In the genomic region with DNA sequence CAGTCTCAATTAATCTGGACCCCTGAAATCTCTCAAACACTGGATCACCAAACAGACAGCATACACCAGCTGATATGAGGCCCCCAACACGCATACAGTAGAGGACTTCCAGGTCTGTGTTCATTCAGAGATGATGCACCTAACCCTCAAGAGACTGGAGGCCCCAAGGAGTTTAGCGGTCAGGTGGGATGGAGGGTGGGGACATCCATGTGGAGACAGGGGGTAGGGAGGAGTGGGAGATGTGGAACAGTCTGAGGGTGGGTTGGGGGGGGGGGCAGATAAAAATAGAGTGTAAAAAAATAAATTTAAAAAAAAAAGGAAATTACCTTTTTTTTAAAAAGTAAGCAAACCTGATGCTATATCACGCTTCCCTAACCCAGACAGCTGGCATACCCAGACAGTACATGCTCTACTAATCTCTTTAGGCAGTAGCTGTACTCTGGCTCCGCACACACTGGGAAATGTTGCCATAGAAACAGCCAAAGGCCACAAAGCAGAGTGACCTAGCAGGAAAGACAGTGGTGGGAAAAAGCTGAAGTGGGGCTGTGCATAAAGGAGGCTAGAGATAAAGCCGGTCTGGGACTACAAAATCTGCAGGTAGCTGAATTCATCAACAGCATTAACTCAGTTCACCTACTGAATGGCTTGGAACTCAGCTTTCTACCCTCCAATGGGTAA, we compare ENCODE assay signal across 9 mouse cellular contexts. TPM values are rescaled to one million over a fixed set of nuclear protein-coding genes. Genes with fewer than 3 reads are reported as not detected.
DNase-seq lines count a peak whose midpoint lies in the region; ATAC-seq and TF ChIP-seq lines count a peak whose summit lies in the region.
"Had no signal": no experiment of that assay in that cellular context is flagged by ENCODE, and none has a peak within 500 bp of the region (broad histone marks: within the 10 kb centered on the region; RNA-seq: fewer than 3 reads in every experiment).

No protein-coding gene starts in this region.

- no peak overlapping the region for H3K9ac ChIP-seq in midbrain, embryonic 15.5 days
- H3K9ac ChIP-seq: lung, embryonic 15.5 days had no signal

- intact Hi-C loops in gastrocnemius, adult 2 months (cut with DNase I) = no loop called here

- H3K27me3 ChIP-seq in forebrain, embryonic 10.5 days (ENCODE audit: poor library complexity, severe bottlenecking) = peaks cover 22% of the 10 kb centered on the region
- no peaks in the 10 kb centered on the region for H3K27me3 ChIP-seq in kidney, adult 2 months (replicated peaks; ENCODE audit: control insufficient read depth, insufficient read depth, low read length)
- no peaks in the 10 kb centered on the region for H3K27me3 ChIP-seq in midbrain, embryonic 15.5 days (replicated peaks)

- no peak for TF ChIP-seq CTCF in gastrocnemius, adult 2 months (IDR thresholded peaks at IDR 0.05)
- no peak for TF ChIP-seq CTCF in kidney, adult 2 months (conservative IDR thresholded peaks at IDR 0.05; ENCODE audit: insufficient read depth, insufficient read length, low read depth, low read length)

- H3K9me3 ChIP-seq in forebrain, embryonic 10.5 days = no peaks in the 10 kb centered on the region
- H3K9me3 ChIP-seq in midbrain, embryonic 15.5 days = no peaks in the 10 kb centered on the region
- H3K9me3 ChIP-seq: lung, embryonic 15.5 days had no signal

- H3K36me3 ChIP-seq in forebrain, embryonic 10.5 days (replicated peaks) = no peaks in the 10 kb centered on the region
- H3K36me3 ChIP-seq in kidney, adult 2 months (ENCODE audit: control insufficient read depth, insufficient read depth, low read length) = no peaks in the 10 kb centered on the region
- no peaks in the 10 kb centered on the region for H3K36me3 ChIP-seq in midbrain, embryonic 15.5 days (replicated peaks)
- H3K36me3 ChIP-seq: lung, embryonic 15.5 days had no signal

- ATAC-seq in midbrain, embryonic 15.5 days (replicated peaks) = peak; percentile 97

- no peak overlapping the region for H3K4me3 ChIP-seq in gastrocnemius, adult 2 months
- H3K4me3 ChIP-seq in forebrain, embryonic 10.5 days = no peak overlapping the region
- no peak overlapping the region for H3K4me3 ChIP-seq in kidney, adult 2 months (ENCODE audit: insufficient read depth, low read depth, low read length)
- no peak overlapping the region for H3K4me3 ChIP-seq in midbrain, embryonic 15.5 days
- H3K4me3 ChIP-seq: lung, embryonic 15.5 days had no signal

- peaks cover 47% of the 10 kb centered on the region for H3K4me1 ChIP-seq in forebrain, embryonic 10.5 days
- peaks cover 28% of the 10 kb centered on the region for H3K4me1 ChIP-seq in kidney, adult 2 months (ENCODE audit: control insufficient read depth, insufficient read depth, low read length)
- peaks cover 31% of the 10 kb centered on the region for H3K4me1 ChIP-seq in midbrain, embryonic 15.5 days

- H3K27ac ChIP-seq in gastrocnemius, adult 2 months = peak overlapping the region; percentile 74
- peak overlapping the region; percentile 67 for H3K27ac ChIP-seq in forebrain, embryonic 10.5 days
- no peak overlapping the region; the same call in 1 of the 2 replicates for H3K27ac ChIP-seq in kidney, adult 2 months (ENCODE audit: insufficient read depth, low read depth, low read length)
- peak overlapping the region; percentile 64 for H3K27ac ChIP-seq in midbrain, embryonic 15.5 days
- H3K27ac ChIP-seq: lung, embryonic 15.5 days had no signal

- WGBS in forebrain, embryonic 10.5 days = 43% methylated on average over 5 of the region's 5 CpGs
- WGBS in kidney, adult 2 months = 40% methylated on average over 5 of the region's 5 CpGs
- WGBS in midbrain, embryonic 15.5 days = 14% methylated on average over 5 of the region's 5 CpGs

- H3K4me2 ChIP-seq in midbrain, embryonic 15.5 days = peak overlapping the region; percentile 20
- H3K4me2 ChIP-seq: lung, embryonic 15.5 days had no signal

- TF ChIP-seq POLR2A in kidney, adult 2 months (IDR thresholded peaks at IDR 0.05; ENCODE audit: low read depth, low read length) = no peak

- DNase-seq in gastrocnemius, adult 2 months = no peak
- DNase-seq in gastrocnemius, postnatal 25 days = no peak
- DNase-seq in forebrain, embryonic 10.5 days (ENCODE audit: extremely low spot score, low spot score) = peak; percentile 50
- DNase-seq in kidney, adult 2 months = peak; percentile 77
- DNase-seq in cerebellum, postnatal 4 days (ENCODE audit: low spot score in 2 of 2) = no peak
- no peak for DNase-seq in gastrocnemius, postnatal 4 days (ENCODE audit: low spot score in 2 of 2)
- DNase-seq in left cerebral cortex, adult 11 months (ENCODE audit: low spot score) = no peak

RNA-seq across cellular contexts. Expression of a gene that starts 7.4 kb away (rescaled TPM):
- 1 to 10 TPM; 1.7 to 2.6 TPM for total RNA-seq in gastrocnemius, adult 2 months (2021)
- total RNA-seq in gastrocnemius, postnatal 25 days (2021) = 1 to 10 TPM; 1.0 to 1.6 TPM
- polyA plus RNA-seq in forebrain, embryonic 10.5 days (2016; fragmentation: Nextera tagmentation; extraction: Ambion mirVana) = 10.7 and 12.4 TPM in 2 replicates
- polyA plus RNA-seq in kidney, adult 2 months (2012; rRNA removed) = 23.0 and 23.9 TPM in 2 replicates
- 28.9 and 34.2 TPM in 2 replicates for polyA plus RNA-seq in midbrain, embryonic 15.5 days (2015; fragmentation: Nextera tagmentation; extraction: Ambion mirVana)
- total RNA-seq in gastrocnemius, postnatal 4 days (2021) = 1 to 10 TPM; 1.2 to 2.1 TPM

RNA-seq across cellular contexts. Expression of a gene that starts 27.2 kb away (rescaled TPM):
- total RNA-seq in gastrocnemius, adult 2 months (2021) = not detected
- not detected for total RNA-seq in gastrocnemius, postnatal 25 days (2021)
- 0.06 TPM in 1 of 2 replicates, not detected in the other for polyA plus RNA-seq in forebrain, embryonic 10.5 days (2016; fragmentation: Nextera tagmentation; extraction: Ambion mirVana)
- polyA plus RNA-seq in kidney, adult 2 months (2012; rRNA removed) = not detected in 2 replicates
- 0.09 TPM in 1 of 2 replicates, not detected in the other for polyA plus RNA-seq in midbrain, embryonic 15.5 days (2015; fragmentation: Nextera tagmentation; extraction: Ambion mirVana)
- not detected for total RNA-seq in gastrocnemius, postnatal 4 days (2021)
- polyA plus RNA-seq: lung, embryonic 15.5 days had no signal

RNA-seq across cellular contexts. Expression of a gene that starts 41.6 kb away (rescaled TPM):
- total RNA-seq in gastrocnemius, adult 2 months (2021) = 10 to 100 TPM; 51.6 to 69.4 TPM
- total RNA-seq in gastrocnemius, postnatal 25 days (2021) = 10 to 100 TPM; 53.1 to 57.1 TPM
- polyA plus RNA-seq in forebrain, embryonic 10.5 days (2016; fragmentation: Nextera tagmentation; extraction: Ambion mirVana) = 65.1 and 66.1 TPM in 2 replicates
- 28.9 and 42.4 TPM in 2 replicates for polyA plus RNA-seq in kidney, adult 2 months (2012; rRNA removed)
- 40.9 and 42.7 TPM in 2 replicates for polyA plus RNA-seq in midbrain, embryonic 15.5 days (2015; fragmentation: Nextera tagmentation; extraction: Ambion mirVana)
- 10 to 100 TPM; 40.0 to 40.7 TPM for total RNA-seq in gastrocnemius, postnatal 4 days (2021)

RNA-seq across cellular contexts. Expression of a gene that starts 49.0 kb away (rescaled TPM):
- not detected for total RNA-seq in gastrocnemius, adult 2 months (2021)
- not detected for total RNA-seq in gastrocnemius, postnatal 25 days (2021)
- not detected in 2 replicates for polyA plus RNA-seq in forebrain, embryonic 10.5 days (2016; fragmentation: Nextera tagmentation; extraction: Ambion mirVana)
- polyA plus RNA-seq in kidney, adult 2 months (2012; rRNA removed) = not detected in 2 replicates
- polyA plus RNA-seq in midbrain, embryonic 15.5 days (2015; fragmentation: Nextera tagmentation; extraction: Ambion mirVana) = not detected in 2 replicates
- total RNA-seq in gastrocnemius, postnatal 4 days (2021) = not detected
- polyA plus RNA-seq: lung, embryonic 15.5 days had no signal

Comparison
In these comparisons a context has a peak if more than half of its experiments do, and no peak if none do; other contexts are left out.
1. DNase-seq: peak in forebrain, embryonic 10.5 days (single experiment) and kidney, adult 2 months (single experiment); none in gastrocnemius, adult 2 months (single experiment), gastrocnemius, postnatal 25 days (single experiment), cerebellum, postnatal 4 days (0 of 2), gastrocnemius, postnatal 4 days (0 of 2) and left cerebral cortex, adult 11 months (single experiment).